ENCODE assay signal across 9 mouse cellular contexts in genomic region chr4:64533019-64533418, GRCm38 (mm10).
DNase-seq lines count a peak whose midpoint lies in the region; ATAC-seq lines count a peak whose summit lies in the region.
"Had no signal": no experiment of that assay in that cellular context is flagged by ENCODE, and none has a peak within 500 bp of the region (broad histone marks: within the 10 kb centered on the region; RNA-seq: fewer than 3 reads in every experiment).

No protein-coding gene starts in this region.

- intact Hi-C loops in heart, postnatal 14 days (cut with DNase I) = loop anchor here (5.0 kb wide), 1 partner anchor 1054 kb away; no protein-coding TSS in a partner anchor
- intact Hi-C loops in heart, postnatal 25 days (cut with DNase I) = loop anchor here (5.0 kb wide), 2 partner anchors 964 to 1054 kb away; no protein-coding TSS in a partner anchor

- peak; percentile 8 to 21 for DNase-seq in heart, postnatal 14 days
- DNase-seq in heart, postnatal 25 days (ENCODE audit: low spot score) = no peak
- peak; percentile 13 for DNase-seq in ovary, postnatal 14 days (ENCODE audit: low spot score)
- DNase-seq in ovary, postnatal 10 days (ENCODE audit: low spot score) = no peak
- peak; percentile 34 to 66 for DNase-seq in cerebellum, postnatal 25 days
- peak; percentile 4 for DNase-seq in right cerebral cortex, postnatal 25 days
- no peak for DNase-seq in ovary, postnatal 36 days (ENCODE audit: low spot score)
- DNase-seq: liver, embryonic 13.5 days had no signal

- no peak for ATAC-seq in CD4-positive, CD25-positive, alpha-beta regulatory T cell, adult 4 months

Comparison
In these comparisons a context has a peak if more than half of its experiments do, and no peak if none do; other contexts are left out.
1. DNase-seq: peak in heart, postnatal 14 days (2 of 2), ovary, postnatal 14 days (single experiment), cerebellum, postnatal 25 days (2 of 2) and right cerebral cortex, postnatal 25 days (single experiment); none in heart, postnatal 25 days (single experiment), ovary, postnatal 10 days (single experiment) and ovary, postnatal 36 days (single experiment).